Mouse (Mus musculus): ENCODE measurements around the gene Ndufs6. TPM values are rescaled to one million over a fixed set of nuclear protein-coding genes. Genes with fewer than 3 reads are reported as not detected.

The Ndufs6 gene
- polyA plus RNA-seq, 1 experiment from 2014 or later, result 305 TPM

DNA sequence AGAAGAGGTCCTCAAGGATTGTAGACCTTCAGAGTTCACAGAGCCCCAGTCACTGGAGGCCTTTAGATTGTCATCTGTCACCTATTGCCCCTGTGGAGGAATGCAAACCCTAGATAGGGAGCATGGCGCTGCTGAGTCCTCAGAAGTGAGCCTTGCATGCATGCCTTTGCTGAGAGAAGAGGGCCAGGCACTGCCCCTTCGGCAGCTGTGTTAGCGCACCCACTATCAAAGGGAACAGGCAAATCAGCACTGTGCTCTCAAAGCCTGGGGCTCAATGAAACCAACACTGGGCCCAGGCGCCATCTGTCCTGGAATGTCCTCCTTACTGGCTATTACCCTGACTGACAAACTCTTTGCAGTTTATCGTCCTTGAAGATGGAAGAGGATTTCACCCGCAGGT lies 23.6 kb downstream of the Ndufs6 start:
- Histone ChIP-seq H3K9me3 (no peaks in the 10 kb centered on the region), H3K4me3 (no peak overlapping the region), H3K4me2 (replicated peaks) (no peak overlapping the region), H3K27ac (replicated peaks) (no peak overlapping the region), H3K9ac (replicated peaks) (no peak overlapping the region), H3K36me3 (no peaks in the 10 kb centered on the region), H3K4me1 (peaks cover 24% of the 10 kb centered on the region), H3K27me3 (peaks cover 40% of the 10 kb centered on the region)
- WGBS, result 49% methylated on average over 6 of the region's 6 CpGs
- ATAC-seq (ENCODE audit: low FRiP score, low read depth), result no peak

- Histone ChIP-seq H3K9ac (replicated peaks) (no peak overlapping the region), H3K27me3 (peaks cover 16% of the 10 kb centered on the region; the same call in 1 of the 2 replicates), H3K36me3 (no peaks in the 10 kb centered on the region), H3K4me1 (no peaks in the 10 kb centered on the region), H3K9me3 (no peaks in the 10 kb centered on the region), H3K4me3 (no peak overlapping the region), H3K27ac (replicated peaks) (no peak overlapping the region), H3K4me2 (replicated peaks) (no peak overlapping the region)
- no peak for ATAC-seq (ENCODE audit: low FRiP score, low read depth)
- WGBS, result 95% methylated on average over 5 of the region's 5 CpGs
Observed at GRCm38 (mm10) chr13:73299322-73299721, 29.0 kb downstream of the Ndufs6 start.

GRCm38 (mm10) chr13:73298717-73299116 lies 29.6 kb downstream of the Ndufs6 start:
- no peaks in the 10 kb centered on the region for H3K36me3 ChIP-seq
- H3K27me3 ChIP-seq, result peaks cover 16% of the 10 kb centered on the region; the same call in 1 of the 2 replicates
- H3K4me3 ChIP-seq, result no peak overlapping the region
- no peak overlapping the region for H3K27ac ChIP-seq (replicated peaks)
- no peaks in the 10 kb centered on the region for H3K4me1 ChIP-seq
- ATAC-seq (ENCODE audit: low FRiP score, low read depth), result no peak
- H3K4me2 ChIP-seq (replicated peaks), result no peak overlapping the region
- H3K9me3 ChIP-seq, result no peaks in the 10 kb centered on the region
- WGBS, result 70% methylated on average over 4 of the region's 4 CpGs
- no peak overlapping the region for H3K9ac ChIP-seq (replicated peaks)

DNA sequence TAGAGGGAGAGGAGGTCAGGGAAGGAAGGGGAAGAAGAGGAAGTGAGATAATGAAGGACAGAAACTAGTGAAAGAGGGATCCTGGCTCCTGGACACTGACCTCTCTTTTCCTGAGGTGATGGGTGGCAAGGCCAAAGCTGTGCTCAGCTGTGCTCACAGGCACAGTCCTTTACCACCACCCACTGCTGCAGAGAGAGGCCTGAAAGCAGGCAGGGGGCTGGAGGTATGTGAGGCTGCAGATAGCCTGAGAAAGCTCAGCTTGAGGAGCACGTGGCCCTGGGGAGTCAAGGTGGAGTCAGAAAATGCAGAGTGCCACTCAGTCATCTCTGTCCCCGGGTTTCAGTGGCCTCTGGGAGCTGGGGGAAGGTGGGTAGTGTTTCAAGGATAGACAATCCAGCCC lies 37.2 kb downstream of the Ndufs6 start:
- Histone ChIP-seq H3K4me2 (replicated peaks) (no peak overlapping the region), H3K9ac (replicated peaks) (no peak overlapping the region), H3K4me1 (no peaks in the 10 kb centered on the region), H3K27ac (replicated peaks) (no peak overlapping the region), H3K36me3 (no peaks in the 10 kb centered on the region), H3K27me3 (peaks cover 12% of the 10 kb centered on the region; the same call in 1 of the 2 replicates), H3K4me3 (no peak overlapping the region), H3K9me3 (no peaks in the 10 kb centered on the region)
- ATAC-seq (ENCODE audit: low FRiP score, low read depth), result no peak
- 45% methylated on average over 2 of the region's 2 CpGs for WGBS

GRCm38 (mm10) chr13:73290206-73290605 lies 38.1 kb downstream of the Ndufs6 start:
- Histone ChIP-seq H3K4me2 (replicated peaks) (no peak overlapping the region), H3K9me3 (no peaks in the 10 kb centered on the region), H3K4me3 (no peak overlapping the region), H3K27me3 (peaks cover 12% of the 10 kb centered on the region; the same call in 1 of the 2 replicates), H3K36me3 (no peaks in the 10 kb centered on the region), H3K4me1 (no peaks in the 10 kb centered on the region), H3K9ac (replicated peaks) (no peak overlapping the region), H3K27ac (replicated peaks) (no peak overlapping the region)
- no peak for ATAC-seq (ENCODE audit: low FRiP score, low read depth)
- WGBS, result 89% methylated on average over 6 of the region's 6 CpGs

DNA sequence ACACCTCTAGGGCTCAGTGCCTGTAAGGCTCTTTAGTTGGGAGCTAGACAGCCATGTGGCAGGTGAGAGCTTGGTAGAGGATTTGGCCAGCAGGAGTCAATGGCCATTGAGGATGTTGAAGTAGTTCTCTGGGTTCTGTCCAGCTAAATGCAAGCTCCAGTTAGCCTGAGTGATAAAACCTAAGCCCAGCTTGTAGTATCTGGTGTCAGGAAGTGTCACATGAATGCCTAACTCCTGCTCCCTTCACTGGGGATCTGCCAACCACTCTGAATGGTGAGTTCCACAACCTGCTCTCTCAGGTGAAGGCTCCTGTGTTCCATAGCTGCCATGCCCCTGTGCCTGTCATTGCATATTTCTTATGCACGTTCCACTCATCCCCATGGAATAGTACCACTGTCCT lies 44.8 kb downstream of the Ndufs6 start:
- Histone ChIP-seq H3K4me3 (no peak overlapping the region), H3K27me3 (peaks cover 20% of the 10 kb centered on the region; the same call in 1 of the 2 replicates), H3K36me3 (no peaks in the 10 kb centered on the region), H3K9me3 (no peaks in the 10 kb centered on the region), H3K9ac (replicated peaks) (no peak overlapping the region), H3K27ac (replicated peaks) (no peak overlapping the region), H3K4me1 (no peaks in the 10 kb centered on the region), H3K4me2 (replicated peaks) (no peak overlapping the region)
- ATAC-seq (ENCODE audit: low FRiP score, low read depth), result no peak
- 96% methylated on average over 1 of the region's 1 CpGs for WGBS

- ATAC-seq (ENCODE audit: low FRiP score, low read depth), result no peak
- 77% methylated on average over 2 of the region's 2 CpGs for WGBS
Observed at GRCm38 (mm10) chr13:73282407-73282806, 45.9 kb downstream of the Ndufs6 start.

DNA sequence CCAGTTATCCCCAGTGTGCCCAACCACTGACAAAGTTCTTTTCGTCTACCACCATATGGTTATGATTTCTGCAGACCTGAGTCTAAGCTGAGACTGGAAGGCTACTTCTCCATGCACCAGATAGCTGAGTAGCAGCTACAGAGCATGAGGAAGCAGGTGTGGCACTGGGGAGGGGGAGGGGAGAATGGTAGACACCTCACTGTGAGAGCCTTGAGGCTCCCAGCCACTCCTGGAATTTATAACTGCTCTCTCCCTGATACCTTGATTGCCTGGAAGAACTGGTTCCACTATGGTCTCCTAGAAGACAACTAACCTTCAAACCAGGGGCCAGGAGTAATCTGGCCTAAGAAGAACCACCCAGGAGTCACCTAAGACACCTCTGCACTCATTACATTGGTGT lies 49.1 kb downstream of the Ndufs6 start:
- peaks cover 42% of the 10 kb centered on the region for H3K27me3 ChIP-seq
- H3K27ac ChIP-seq (replicated peaks), result no peak overlapping the region
- 86% methylated on average over 1 of the region's 1 CpGs for WGBS
- no peak for ATAC-seq (ENCODE audit: low FRiP score, low read depth)
- H3K4me3 ChIP-seq, result no peak overlapping the region
- H3K9me3 ChIP-seq, result no peaks in the 10 kb centered on the region
- H3K9ac ChIP-seq (replicated peaks), result no peak overlapping the region
- H3K36me3 ChIP-seq, result no peaks in the 10 kb centered on the region
- H3K4me1 ChIP-seq, result no peaks in the 10 kb centered on the region
- H3K4me2 ChIP-seq (replicated peaks), result no peak overlapping the region

More at GRCm38 (mm10) chr13:73282407-73282806, 45.9 kb downstream of the Ndufs6 start:
- H3K9me3 ChIP-seq, result no peaks in the 10 kb centered on the region
- no peak overlapping the region for H3K27ac ChIP-seq (replicated peaks)
- peaks cover 14% of the 10 kb centered on the region; the same call in 1 of the 2 replicates for H3K27me3 ChIP-seq
- H3K36me3 ChIP-seq, result no peaks in the 10 kb centered on the region
- H3K9ac ChIP-seq (replicated peaks), result no peak overlapping the region
- H3K4me2 ChIP-seq (replicated peaks), result no peak overlapping the region
- no peak overlapping the region for H3K4me3 ChIP-seq
- no peaks in the 10 kb centered on the region for H3K4me1 ChIP-seq

- Histone ChIP-seq H3K4me3 (no peak overlapping the region), H3K27me3 (peaks cover 49% of the 10 kb centered on the region), H3K36me3 (no peaks in the 10 kb centered on the region), H3K9me3 (no peaks in the 10 kb centered on the region), H3K4me1 (no peaks in the 10 kb centered on the region), H3K4me2 (replicated peaks) (no peak overlapping the region), H3K27ac (replicated peaks) (no peak overlapping the region), H3K9ac (replicated peaks) (no peak overlapping the region)
- whole genome bisulfite sequencing, result 50% methylated on average over 1 of the region's 1 CpGs
- ATAC-seq (ENCODE audit: low FRiP score, low read depth), result no peak
Observed at GRCm38 (mm10) chr13:73277797-73278196, 50.5 kb downstream of the Ndufs6 start.

- no peak for ATAC-seq (ENCODE audit: low FRiP score, low read depth)
Observed at GRCm38 (mm10) chr13:73277361-73277760, 51.0 kb downstream of the Ndufs6 start.

DNA sequence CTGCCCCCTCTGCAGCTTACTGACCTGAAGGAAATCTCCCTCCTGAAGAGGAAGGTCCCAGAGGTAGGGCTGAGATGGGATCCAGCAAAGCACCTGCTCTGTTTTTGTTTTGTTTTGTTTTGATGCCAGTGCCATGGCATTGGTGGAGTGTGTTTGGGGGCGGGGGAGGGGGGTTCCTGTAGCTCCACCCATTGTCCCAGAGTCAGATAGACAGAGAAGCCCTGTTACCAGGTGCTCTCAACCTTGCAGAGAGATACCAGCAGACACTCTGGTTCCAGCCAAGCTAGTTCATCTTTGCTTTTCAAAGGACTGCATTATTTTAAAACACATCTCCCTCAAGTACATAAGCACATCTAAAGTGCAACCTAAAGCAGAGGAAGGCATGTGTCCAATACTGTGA lies 54.8 kb downstream of the Ndufs6 start:
- no peak for ATAC-seq (ENCODE audit: low FRiP score, low read depth)
- H3K4me3 ChIP-seq, result no peak overlapping the region
- no peak overlapping the region for H3K27ac ChIP-seq (replicated peaks)
- H3K9me3 ChIP-seq, result no peaks in the 10 kb centered on the region
- peaks cover 91% of the 10 kb centered on the region for H3K27me3 ChIP-seq
- H3K4me1 ChIP-seq, result peaks cover 18% of the 10 kb centered on the region
- no peak overlapping the region for H3K9ac ChIP-seq (replicated peaks)
- H3K36me3 ChIP-seq, result no peaks in the 10 kb centered on the region
- no peak overlapping the region for H3K4me2 ChIP-seq (replicated peaks)
- 0% methylated on average over 1 of the region's 1 CpGs for WGBS

More at GRCm38 (mm10) chr13:73277361-73277760, 51.0 kb downstream of the Ndufs6 start:
- Histone ChIP-seq H3K9ac (replicated peaks) (no peak overlapping the region), H3K9me3 (no peaks in the 10 kb centered on the region), H3K4me1 (peaks cover 2% of the 10 kb centered on the region; the same call in 1 of the 2 replicates), H3K4me2 (replicated peaks) (no peak overlapping the region), H3K27ac (replicated peaks) (no peak overlapping the region), H3K4me3 (no peak overlapping the region), H3K27me3 (peaks cover 53% of the 10 kb centered on the region), H3K36me3 (no peaks in the 10 kb centered on the region)
- 91% methylated on average over 6 of the region's 6 CpGs for WGBS

GRCm38 (mm10) chr13:73272794-73273282 lies 55.5 kb downstream of the Ndufs6 start:
- Histone ChIP-seq H3K9ac (replicated peaks) (no peak overlapping the region), H3K4me1 (peaks cover 18% of the 10 kb centered on the region), H3K36me3 (no peaks in the 10 kb centered on the region), H3K4me2 (replicated peaks) (no peak overlapping the region), H3K9me3 (no peaks in the 10 kb centered on the region), H3K4me3 (no peak overlapping the region), H3K27ac (replicated peaks) (no peak overlapping the region), H3K27me3 (peaks cover 96% of the 10 kb centered on the region)
- ATAC-seq (ENCODE audit: low FRiP score, low read depth), result no peak

Data from midbrain, embryonic 12.5 days (tissue).